Comparison of ENCODE assay signal across 23 mouse cellular contexts in the genomic region with DNA sequence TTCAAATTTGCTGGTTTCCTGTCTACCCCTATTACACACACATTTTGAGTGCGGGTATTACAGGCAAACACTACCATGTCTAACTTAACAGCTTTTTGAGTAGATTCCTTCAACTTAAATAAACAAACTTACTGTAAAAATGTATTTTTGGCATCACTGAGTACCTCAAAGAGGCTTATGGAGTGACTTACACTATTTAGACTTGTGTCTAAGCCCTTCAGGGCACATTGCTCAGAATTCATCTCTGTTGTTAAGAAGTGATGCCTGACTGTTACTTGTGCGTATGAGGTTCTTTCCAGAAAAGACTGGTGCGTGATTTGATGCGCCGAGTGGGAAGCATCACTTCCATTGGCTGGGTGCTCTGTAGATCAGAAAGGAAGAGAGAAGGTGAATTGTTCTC.
"Had no signal": no experiment of that assay in that cellular context is flagged by ENCODE, and none has a peak within 500 bp of the region (broad histone marks: within the 10 kb centered on the region; RNA-seq: fewer than 3 reads in every experiment).

No protein-coding gene starts in this region.

- ATAC-seq: hindbrain, postnatal 0 days; intestine, postnatal 0 days; liver, embryonic 12.5 days had no signal

- DNase-seq: gastrocnemius, postnatal 14 days; gastrocnemius, postnatal 36 days; heart, adult 18-20 months; heart, postnatal 10 days; heart, postnatal 36 days; kidney, adult 18-20 months; kidney, adult 8-10 months; kidney, postnatal 10 days; kidney, postnatal 25 days; kidney, postnatal 4 days; liver had no signal

- H3K4me2 ChIP-seq: heart, embryonic 12.5 days; hindbrain, embryonic 13.5 days; hindbrain, embryonic 15.5 days; limb, embryonic 12.5 days; liver, embryonic 12.5 days had no signal

- H3K4me3 ChIP-seq: heart, embryonic 10.5 days; heart, embryonic 12.5 days; hindbrain, embryonic 13.5 days; hindbrain, embryonic 15.5 days; layer of hippocampus, adult 2 months; left cerebral cortex, adult 2 months; limb, embryonic 10.5 days; limb, embryonic 12.5 days; liver, embryonic 12.5 days had no signal

- H3K9me3 ChIP-seq: heart, embryonic 10.5 days; heart, embryonic 12.5 days; hindbrain, embryonic 13.5 days; hindbrain, embryonic 15.5 days; limb, embryonic 10.5 days; limb, embryonic 12.5 days; liver, embryonic 12.5 days had no signal

- H3K9ac ChIP-seq: heart, embryonic 12.5 days; hindbrain, embryonic 13.5 days; hindbrain, embryonic 15.5 days; limb, embryonic 12.5 days; liver, embryonic 12.5 days; liver, embryonic 14.5 days had no signal

- H3K36me3 ChIP-seq: heart, embryonic 10.5 days; heart, embryonic 12.5 days; hindbrain, embryonic 13.5 days; hindbrain, embryonic 15.5 days; limb, embryonic 10.5 days; limb, embryonic 12.5 days; liver, embryonic 12.5 days had no signal

- H3K4me1 ChIP-seq: heart, embryonic 10.5 days; heart, embryonic 12.5 days; hindbrain, embryonic 13.5 days; hindbrain, embryonic 15.5 days; limb, embryonic 12.5 days; liver, embryonic 12.5 days had no signal

- H3K27ac ChIP-seq: heart, embryonic 10.5 days; hindbrain, embryonic 13.5 days; hindbrain, embryonic 15.5 days; hindbrain, postnatal 0 days; layer of hippocampus, adult 2 months; left cerebral cortex, adult 2 months; limb, embryonic 10.5 days; limb, embryonic 12.5 days; liver, embryonic 12.5 days; liver, embryonic 14.5 days had no signal

- H3K27me3 ChIP-seq: heart, embryonic 12.5 days; hindbrain, embryonic 13.5 days; hindbrain, embryonic 15.5 days; limb, embryonic 12.5 days; liver, embryonic 12.5 days had no signal
